Mouse (Mus musculus) frontal cortex, postnatal 25 days (tissue): Measurements from ENCODE around the gene Chaf1b.

Experiments
- DNase-seq, 2 experiments: peaks; one replicate each; pipeline ENCODE4 v3.0.0; 2022; ENCODE audit warnings: low spot score in 2 of 2

The Chaf1b gene

DNA sequence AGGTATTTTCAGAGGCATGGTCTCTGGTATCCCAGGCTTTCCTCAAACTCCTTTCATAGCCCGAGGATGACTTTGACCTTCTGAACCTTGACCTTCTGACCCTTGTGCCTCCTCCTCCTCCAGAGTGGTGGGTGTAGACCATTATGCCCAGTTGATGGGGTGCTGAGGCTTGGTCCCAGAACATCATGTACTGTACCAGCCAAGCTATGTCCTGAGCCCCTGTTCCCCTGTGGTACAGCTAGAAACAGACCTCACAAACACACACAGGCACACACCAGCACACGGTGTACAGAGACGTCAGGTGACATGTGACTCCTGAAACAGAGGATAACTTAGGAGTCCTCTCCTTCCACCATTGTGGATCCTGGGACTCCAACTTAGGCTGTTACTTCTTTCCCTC lies 29.1 kb downstream of the Chaf1b start:
- DNase-seq = no peak

DNA sequence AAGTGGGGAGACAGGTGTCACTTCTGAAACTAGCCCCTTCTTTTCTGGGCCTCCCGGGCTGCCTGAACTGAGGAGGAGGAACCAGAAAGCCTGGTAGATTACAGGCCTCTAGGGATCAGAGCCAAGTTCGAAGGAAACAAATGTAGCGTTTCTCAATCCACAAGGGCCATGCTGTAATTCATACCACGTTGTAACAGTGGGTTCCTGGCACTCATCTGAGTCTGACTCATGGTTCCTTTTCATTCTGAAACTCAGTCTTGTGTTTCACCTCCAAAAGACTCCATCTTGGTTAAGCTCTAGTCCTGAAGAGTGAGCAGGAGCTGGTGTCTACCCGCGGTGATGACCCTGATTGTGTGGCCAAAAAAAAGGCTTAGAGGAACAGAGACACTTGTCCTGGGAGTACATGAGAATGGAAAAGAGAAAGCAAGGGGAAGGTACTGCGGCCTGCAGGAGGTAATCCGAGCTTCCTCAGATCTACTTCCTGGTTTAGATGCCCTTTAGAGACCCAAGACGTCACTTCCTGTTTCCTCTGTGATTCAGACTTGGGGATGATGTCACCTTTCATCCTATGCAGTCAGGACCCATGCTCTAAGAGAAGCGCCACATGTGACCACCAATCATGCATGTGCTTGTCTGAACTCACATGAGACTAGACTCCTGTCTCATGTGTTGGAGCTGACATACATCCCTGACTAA lies 30.3 kb downstream of the Chaf1b start:
- DNase-seq = no peak

DNA sequence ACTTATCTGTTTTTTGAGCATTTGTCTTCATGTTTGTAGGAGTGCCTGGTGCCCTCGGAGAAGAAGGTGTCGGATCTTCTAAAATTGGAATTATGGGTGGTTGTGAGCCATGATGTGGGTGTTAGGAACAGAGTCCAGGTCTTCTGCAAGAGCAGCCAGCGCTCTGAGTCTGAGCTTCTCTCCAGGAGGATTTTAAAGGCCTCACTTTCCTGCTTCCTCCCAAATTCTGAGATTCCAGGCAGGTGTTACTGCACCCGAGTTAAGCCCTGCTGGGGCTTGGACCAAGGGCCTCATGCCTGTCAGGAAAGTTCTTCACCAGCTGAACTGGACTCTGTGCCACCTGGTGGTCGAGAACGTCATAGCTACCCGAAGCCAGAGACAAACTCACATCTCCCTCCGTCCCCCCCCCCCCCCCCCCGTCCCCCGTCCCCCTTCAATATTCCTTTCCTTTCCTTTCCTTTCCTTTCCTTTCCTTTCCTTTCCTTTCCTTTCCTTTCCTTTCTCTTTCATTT lies 31.7 kb downstream of the Chaf1b start:
- peak in 1 of 2 experiments; percentile 23 for DNase-seq

DNA sequence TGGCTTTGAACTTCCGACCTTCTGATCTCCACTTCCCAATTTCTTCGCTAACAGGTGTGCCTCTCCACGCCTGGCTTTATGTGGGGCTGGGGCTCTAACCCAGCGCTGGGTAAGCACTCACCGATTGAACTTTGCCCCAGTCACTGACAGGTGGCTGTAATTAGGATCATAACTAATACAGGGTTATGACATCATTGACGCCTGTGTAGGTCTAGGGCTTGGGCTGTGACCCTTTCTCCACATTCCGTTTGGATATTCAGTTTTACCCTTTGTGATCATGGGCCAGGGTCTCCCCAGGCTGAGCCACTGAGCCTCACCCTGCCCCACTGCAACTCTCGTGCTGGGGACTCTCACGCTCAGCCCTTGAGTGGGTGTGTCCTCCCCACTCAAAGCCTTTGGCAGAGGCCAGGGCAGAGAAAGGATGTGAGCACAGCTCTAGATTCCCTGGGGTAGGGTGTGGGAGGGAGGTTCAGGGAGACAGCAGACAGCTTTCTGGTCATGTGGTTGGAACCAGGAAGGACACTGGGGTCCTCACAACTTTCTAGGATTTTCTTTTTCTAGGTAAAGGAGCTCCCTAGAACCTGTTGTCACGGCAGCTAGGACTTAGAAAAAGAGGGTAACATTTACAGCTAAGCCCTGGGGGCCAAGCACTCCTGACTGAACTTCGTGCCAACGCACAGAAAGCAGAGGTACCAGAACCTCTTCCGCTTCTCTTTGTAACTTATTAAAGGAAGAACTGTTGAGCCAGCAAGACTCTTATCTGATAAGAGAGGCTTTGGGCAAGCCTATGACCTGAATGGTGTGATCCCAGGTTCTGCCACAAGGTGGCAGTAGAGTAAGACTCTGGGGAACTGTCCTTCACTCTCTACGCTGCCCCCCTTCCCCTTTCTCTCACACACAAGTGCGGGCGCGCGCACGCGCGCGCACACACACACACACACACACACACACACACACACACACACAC lies 34.3 kb downstream of the Chaf1b start:
- DNase-seq = peak; percentile 78 to 81

DNA sequence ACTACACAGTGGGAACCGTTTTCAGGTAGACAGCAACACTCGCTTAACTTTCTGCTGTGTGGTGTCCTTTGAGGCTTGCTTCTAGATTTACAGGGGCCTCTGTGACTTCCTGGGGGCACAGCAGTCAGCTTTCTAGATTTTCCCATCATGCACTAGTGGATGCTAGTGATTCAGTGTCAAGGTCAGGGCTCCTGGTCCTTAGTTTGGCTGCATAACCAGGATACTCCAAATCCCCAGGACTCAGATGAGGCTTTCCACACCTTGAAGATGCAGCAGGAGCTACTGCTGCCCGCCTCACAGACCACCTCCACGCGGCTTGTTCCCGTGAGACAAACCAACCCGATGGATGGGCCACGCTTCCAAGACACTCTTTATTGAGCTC lies 35.0 kb downstream of the Chaf1b start:
- no peak for DNase-seq

DNA sequence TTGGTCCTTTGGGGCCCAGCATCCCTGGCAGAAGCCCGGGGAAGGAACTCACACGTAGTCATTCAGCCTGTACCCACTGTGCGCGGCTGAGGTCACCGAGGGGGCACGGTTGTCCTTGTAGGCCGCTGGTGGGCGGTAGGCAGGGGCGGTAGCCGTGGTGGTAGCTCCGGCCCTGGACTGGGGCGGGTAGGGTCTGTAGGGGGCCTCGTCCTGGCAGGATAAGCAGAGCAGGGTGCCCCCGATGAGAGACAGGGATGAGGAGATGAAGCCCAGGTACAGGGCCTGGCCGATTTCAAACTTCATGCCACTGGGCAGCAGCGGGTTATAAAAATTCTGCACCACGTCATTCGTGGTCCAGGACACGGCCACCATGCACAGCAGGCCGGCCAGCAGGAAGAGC lies 35.5 kb downstream of the Chaf1b start:
- no peak for DNase-seq

DNA sequence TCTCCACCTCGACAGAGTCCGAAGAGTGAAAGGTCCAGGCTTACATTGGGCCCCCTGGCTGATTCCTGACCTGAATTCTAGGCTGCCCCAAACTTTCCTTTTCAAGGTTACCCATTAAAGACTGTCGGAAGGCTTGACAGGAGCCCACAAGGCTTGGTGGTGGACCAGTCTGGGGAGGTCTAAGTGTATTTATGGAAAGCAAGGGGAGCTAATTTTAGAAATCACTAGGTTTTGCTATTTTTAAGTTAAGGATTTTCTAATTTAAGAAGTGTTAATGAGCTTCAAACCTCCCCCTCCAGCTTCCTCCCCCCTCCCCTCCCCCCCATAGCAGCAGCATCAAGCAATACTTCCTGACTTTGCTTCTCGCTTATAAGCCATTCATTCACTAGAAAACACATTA lies 37.0 kb downstream of the Chaf1b start:
- DNase-seq = no peak

DNA sequence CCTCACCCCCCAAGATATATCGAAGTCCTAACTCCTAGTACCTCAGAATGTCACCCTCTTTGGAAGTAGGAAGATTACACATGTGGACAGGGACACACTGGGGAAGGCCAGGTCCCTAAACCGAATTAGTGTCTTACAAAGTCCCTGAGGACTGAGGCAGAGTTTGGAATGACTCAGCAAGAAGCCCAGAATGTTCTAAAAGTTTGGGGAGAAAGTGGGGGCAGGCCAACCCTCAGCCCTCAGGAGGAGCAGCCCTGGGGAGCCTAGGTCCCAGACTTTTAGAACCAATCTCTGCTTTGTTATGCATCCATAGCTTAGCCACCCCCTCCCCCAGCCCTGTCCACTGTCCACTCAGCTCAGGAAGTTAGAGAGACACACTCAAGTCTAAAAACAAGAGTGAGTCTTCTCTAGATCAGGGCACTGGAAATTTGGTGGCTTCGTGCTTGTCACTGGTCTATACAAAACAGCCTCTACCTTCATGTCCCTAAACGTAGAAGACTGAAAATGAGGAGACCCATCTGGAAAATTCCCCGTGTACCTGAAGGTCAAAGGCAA lies 39.2 kb downstream of the Chaf1b start:
- no peak for DNase-seq

DNA sequence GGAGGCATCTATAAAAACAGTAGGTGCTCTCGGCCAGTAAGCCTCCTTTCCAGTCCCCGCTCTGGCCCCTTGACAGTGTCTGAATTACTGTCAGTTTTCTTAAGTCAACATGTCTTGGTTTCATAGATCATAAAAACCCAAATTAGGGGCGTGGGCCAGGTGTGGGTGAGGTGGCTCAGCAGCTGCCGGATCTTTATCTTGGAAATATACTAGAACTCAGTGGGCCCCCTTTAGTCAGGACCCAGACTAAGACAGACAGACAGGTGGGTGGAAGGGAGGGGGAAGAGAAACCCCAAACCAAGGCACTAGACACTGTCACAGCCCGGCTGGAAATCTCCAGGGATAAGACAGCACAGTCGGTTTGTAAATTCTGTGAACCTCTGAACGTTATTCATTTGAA lies 40.1 kb downstream of the Chaf1b start:
- DNase-seq = no peak

DNA sequence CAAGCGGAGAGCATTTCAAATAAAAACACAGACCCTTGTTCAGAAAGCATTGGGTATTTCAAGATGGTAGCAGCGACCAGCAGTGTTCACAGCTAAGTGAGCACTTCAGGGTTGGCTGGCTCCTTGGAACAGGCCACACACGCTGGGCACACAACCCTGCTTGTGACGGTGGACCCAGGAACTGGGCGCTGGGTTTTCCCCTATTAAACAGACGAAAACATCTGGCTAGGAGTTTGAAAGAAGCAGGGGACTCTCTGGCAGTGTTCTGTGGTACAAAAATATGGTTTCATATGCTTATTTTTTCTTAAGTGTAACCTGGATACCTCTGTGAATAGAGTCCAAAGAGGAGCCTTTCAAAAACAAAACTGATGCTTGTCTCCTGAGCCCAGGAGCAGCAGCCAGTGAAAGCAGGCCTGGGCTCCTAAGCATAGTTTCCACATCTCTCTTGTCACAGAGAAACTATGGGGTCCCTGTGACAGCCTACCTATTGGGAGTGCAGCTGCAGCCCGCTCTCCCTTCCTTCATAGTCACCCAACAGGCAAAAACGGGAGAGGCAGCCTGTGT lies 42.1 kb downstream of the Chaf1b start:
- DNase-seq = no peak

DNA sequence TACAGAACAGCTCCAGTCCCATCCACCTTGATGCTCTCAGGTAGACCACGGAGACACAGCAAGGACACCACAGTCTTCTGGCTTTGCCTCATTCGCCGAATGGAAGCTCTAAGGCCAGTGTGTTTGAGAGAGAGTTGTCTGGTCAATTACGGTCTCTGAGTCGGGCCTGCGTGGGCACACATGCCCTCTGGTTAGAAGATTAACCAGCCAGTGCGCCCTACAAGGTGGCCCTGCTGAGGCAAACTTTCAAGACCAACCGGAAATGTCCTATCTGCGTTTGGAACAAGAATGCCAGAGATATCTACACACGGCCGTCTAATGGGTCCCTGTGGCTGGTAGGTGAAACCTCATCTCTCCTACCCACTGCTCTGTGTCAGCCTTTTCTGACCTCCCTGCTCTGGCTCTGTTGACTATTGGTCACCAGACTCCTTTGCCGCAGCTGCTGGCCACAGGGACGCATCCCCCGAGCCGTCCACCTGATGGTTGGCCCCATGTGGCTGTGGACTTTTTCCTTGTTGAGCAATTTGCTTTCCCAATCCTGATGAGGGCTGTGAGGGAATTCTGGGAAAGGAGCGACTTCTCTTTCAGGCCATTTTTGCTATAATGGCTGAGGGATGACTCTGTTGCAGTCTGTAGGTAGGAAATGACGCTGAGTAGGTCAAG lies 45.8 kb downstream of the Chaf1b start:
- no peak for DNase-seq

DNA sequence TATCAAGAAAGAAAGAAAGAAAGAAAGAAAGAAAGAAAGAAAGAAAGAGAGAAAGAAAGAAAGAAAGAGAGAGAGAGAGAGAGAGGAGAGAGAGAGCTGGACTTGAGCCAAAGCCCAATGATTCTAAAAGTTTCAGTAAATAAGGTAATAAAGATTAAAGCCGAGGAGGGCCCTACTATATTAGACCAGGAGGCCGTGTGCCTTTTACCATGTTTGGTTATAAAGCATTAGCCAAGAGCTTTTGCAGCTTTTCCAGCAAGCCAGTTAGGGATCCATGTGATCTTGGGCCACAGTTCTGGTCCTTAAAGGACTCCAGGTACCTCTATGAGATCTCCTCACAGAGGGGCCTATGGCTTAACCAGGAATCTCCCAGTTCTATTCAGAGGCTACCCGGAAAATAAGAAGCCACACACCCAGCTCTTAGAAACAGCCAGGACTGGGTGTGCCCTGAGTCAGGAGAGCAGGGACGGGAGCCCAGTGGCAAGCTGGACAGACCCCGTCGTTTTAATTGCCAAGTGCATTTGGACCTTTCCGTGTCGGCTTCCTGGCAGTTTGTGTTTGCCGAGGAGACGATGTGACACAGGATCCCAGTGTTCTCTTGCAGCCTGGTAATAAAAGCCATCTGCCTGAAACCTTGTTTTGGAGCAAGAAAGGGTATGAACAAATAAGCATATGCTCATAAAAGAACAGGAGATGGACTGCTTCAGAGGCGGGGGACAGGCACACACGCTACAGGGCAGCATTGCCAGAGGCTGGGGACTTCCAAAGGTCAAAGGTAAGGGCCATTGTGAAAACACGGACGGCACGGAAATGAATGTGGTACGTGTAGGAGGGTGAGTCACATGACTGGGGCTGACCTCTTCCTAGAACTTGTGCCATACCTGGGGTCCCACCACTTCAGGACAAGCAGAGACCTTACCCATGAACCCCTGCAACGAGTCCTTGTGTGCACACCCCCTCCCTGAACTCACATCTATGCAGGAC lies 48.8 kb downstream of the Chaf1b start:
- DNase-seq = no peak

DNA sequence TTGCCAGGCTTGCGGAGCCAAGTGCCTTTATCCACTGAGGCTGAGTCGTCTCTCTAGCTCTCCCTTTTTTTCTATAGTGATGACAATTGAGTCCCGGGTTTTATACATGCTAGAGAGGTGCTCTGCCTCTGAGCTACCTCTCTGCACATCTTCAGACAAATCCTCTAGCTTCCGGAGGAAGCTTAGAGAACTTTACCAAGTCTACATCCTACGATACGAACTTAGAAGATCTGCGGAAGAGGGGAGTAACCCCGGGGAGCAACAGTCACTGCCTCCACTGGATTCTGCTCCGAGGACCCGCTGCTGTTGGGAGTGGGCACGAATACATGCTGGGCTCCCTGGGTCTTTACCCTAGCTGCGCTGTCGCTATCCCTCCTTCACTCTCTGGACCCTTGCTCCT lies 50.9 kb downstream of the Chaf1b start:
- DNase-seq = no peak

DNA sequence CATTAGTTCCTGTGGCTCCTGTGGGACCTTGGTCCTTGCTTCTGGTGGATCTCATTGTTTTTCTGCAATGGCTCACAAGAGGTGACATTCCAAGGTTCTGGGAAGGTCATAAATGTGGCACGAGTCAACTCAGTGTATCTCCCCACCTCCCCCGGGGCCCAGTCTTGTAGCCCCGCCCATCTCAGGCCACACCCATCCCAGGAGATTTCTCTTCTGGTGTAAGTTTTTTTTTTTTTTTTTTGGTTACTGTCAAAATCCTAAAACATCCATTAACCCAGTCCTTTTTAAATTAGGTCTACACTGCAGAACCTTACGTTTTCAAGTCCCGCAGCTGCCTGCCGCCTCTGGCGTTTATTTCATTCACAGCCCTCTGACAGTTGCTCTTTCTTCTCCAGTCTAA lies 51.3 kb downstream of the Chaf1b start:
- no peak for DNase-seq

DNA sequence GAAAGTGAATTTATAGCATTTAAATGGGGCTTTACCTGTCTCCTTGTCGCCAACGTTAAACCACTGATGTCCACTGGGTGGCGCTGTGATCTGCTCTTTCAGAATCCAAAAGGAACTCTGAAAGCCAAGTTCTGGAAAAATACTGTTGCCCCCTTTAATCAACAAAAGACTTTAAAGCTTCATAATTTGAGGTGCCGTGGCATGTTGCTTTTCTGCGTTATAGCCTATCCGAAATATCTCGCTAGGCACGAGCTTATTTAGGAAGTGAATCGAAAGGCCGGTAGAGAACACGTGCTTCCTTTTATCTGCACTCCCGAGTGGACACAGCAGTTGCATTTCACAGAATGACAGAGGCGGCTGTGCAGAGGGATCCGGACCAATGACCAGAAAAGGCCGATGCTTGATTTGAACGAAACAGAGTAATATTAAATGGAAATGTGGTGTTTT lies 54.7 kb downstream of the Chaf1b start:
- peak; percentile 55 to 60 for DNase-seq

DNA sequence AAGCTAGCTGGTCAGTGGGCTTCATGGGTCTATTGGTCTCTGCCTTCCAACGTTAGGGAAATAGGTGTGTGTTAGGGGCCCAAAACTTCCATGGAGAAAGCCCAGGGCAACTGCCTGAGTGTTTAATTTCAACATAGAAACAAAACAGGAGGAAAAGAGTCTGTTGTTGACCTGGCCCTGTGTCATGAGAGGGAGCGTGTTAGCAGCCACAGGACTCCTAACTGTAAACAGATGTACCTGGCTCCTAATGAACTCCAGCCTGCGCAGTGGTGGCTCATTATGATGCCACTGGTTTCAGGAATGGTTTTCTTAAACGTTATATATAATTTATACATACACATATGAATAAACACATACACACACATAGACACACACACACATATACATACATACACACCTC lies 56.3 kb downstream of the Chaf1b start:
- no peak for DNase-seq

DNA sequence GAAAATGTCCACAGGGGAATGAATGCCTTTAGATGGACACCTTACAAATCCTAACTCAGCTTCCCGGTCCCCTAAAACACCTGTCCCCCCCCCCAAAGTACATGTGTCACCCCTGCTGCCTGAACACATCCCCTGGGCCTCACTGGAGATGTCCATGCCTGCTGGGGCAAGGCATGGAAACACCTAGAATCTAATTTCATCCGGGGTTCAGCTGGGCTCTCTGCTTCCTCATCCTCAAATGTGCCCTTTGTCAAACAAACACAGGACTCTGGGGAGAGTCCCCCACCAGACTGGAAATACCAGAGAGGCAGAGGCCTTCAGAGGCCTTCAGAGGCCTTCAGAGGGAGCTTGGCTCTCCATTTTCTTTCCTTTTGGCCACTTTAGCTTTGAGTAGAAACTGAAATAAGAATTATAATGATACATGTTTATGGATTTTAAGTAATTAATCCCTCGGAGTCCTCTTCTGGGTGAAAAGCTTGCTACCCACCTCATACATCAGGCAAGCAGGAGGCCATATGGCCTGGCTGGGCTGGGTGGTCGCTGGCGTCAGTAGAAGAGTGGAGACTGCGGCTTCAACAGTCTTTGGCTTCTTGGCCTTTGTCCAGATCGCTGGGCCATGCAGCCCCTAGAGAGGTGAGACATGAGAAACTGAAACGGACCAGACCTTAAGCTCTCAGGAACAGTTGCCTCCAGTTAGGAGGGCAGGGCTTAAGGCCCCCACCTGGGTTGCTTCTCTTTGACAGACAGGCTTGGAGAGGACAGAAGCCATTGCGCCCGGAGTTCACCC lies 58.3 kb downstream of the Chaf1b start:
- no peak for DNase-seq

DNA sequence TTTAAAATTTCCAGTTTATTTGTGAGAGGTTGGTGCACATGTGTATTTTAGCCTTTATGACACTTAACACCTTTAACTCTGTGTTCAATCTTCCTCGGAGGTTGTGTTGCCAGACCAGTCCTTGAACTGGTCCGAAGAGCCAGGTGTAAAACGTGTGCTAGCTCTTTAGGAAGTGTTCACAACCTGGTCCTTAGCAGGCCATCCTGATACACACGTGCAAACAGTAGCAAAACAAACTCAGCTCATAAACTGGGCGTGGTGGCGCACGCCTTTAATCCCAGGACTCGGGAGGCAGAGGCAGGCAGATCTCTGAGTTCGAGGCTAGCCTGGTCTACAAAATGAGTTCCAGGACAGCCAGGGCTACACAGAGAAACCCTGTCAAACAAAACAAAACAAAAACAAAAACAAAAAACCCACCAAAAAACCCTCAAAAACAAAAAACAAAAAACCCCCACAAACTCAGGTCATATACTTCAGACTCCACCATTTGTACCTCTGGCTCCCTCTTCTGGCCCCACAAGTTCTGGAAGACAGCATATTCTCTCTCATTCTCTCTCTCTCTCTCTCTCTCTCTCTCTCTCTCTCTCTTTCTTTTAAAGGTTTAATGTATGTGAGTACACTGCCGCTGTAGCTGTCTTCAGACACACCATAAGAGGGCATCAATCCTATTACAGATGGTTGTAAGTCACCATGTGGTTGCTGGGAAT lies 59.2 kb downstream of the Chaf1b start:
- no peak for DNase-seq

DNA sequence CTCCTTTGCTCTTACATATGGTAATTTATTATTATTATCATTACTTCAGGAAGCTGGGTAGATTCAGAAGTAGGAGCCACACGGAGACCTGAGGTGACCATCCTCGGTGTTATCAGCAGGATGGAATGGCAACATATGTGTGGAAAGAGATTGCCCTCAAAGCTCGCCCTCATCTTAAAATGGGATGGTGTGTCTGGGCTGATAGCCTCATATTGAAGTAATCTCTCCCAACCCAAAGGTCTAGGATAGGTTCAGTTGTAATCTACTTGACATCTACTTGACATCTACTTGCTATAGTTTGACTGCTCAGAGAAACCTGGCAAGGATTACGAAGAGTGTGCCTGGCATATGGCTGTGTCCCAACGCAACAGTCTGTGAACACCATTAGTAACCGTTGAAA lies 60.6 kb downstream of the Chaf1b start:
- DNase-seq = no peak
